Mouse (Mus musculus) frontal cortex, adult (tissue): Measurements from ENCODE around the gene Ucn2.

Source experiments
- ATAC-seq: cut with Nextera tagmentation; 2 replicates; pipeline ENCODE4 v1.9.2; 2017; ENCODE audit warnings: mild to moderate bottlenecking, moderate library complexity, mixed read lengths; ENCODE audit not compliant: low TSS enrichment

The Ucn2 gene

GRCm38 (mm10) chr9:109031001-109031400 is 45.2 kb downstream of the Ucn2 start:
- no peak for ATAC-seq

GRCm38 (mm10) chr9:109031686-109032085 is 45.9 kb downstream of the Ucn2 start:
- ATAC-seq: no peak

GRCm38 (mm10) chr9:109032435-109032834 is 46.6 kb downstream of the Ucn2 start:
- ATAC-seq: no peak
